Mouse (Mus musculus) heart, postnatal 0 days (tissue): Measurements from ENCODE around the gene Hrh2. TPM values are rescaled to one million over a fixed set of nuclear protein-coding genes. Genes with fewer than 3 reads are reported as not detected.

Experiments used
- ATAC-seq: fragments of 200-750 bp; cut with Nextera tagmentation; 2 replicates; pipeline ENCODE4 v1.8.0; 2017; ENCODE audit warnings: low read depth, moderate number of reproducible peaks, moderate library complexity; ENCODE audit not compliant: insufficient read depth
- DNase-seq: peaks from one replicate; pipeline ENCODE4 v3.0.0-alpha.2; 2016; ENCODE audit warnings: low spot score
- H3K27ac ChIP-seq: fragments of 300-500 bp; sonication (generic); 2 replicates; pipeline ENCODE4 v1.5.1; 2014; ENCODE audit warnings: low read depth, mild to moderate bottlenecking
- H3K27me3 ChIP-seq: fragments of 300-500 bp; sonication (generic); 2 replicates; pipeline ENCODE4 v1.6.1; 2014; ENCODE audit warnings: low read length, mixed read lengths; ENCODE audit not compliant: control insufficient read depth, insufficient read depth
- H3K36me3 ChIP-seq: fragments of 300-500 bp; sonication (generic); replicated peaks from 2 replicates; pipeline ENCODE4 v1.6.1; 2014; ENCODE audit warnings: low read length, mixed read lengths; ENCODE audit not compliant: control insufficient read depth, insufficient read depth
- H3K4me1 ChIP-seq: fragments of 300-500 bp; sonication (generic); 2 replicates; pipeline ENCODE4 v1.6.1; 2014; ENCODE audit warnings: antibody characterized with exemption; ENCODE audit not compliant: control insufficient read depth, insufficient read depth
- H3K4me2 ChIP-seq: fragments of 300-500 bp; sonication (generic); 2 replicates; pipeline ENCODE4 v1.6.1; 2014; ENCODE audit warnings: low read depth, mild to moderate bottlenecking, low read length, moderate library complexity
- H3K4me3 ChIP-seq: fragments of 300-500 bp; sonication (generic); 2 replicates; pipeline ENCODE4 v1.5.1; 2014; ENCODE audit warnings: low read depth, low read length
- H3K9ac ChIP-seq: fragments of 300-500 bp; sonication (generic); replicated peaks from 2 replicates; pipeline ENCODE4 v1.6.1; 2014; ENCODE audit warnings: low read depth, low read length, mixed read lengths
- H3K9me3 ChIP-seq: fragments of 300-500 bp; sonication (generic); replicated peaks from 2 replicates; pipeline ENCODE4 v1.6.1; 2016; ENCODE audit warnings: low read length; ENCODE audit not compliant: control insufficient read depth
- CTCF ChIP-seq: IDR thresholded peaks from 2 replicates; pipeline ENCODE4 v1.5.1; 2016; ENCODE audit warnings: antibody characterized with exemption, control low read depth, low read depth
- EP300 ChIP-seq: IDR thresholded peaks from 2 replicates; pipeline ENCODE4 v1.6.1; 2016; ENCODE audit warnings: antibody characterized with exemption, low read depth
- WGBS: fragments of 180-500 bp; shearing (Covaris S2); extraction: QIAGEN DNeasy Blood & Tissue Kit; methylation state at CpG from one replicate; pipeline ENCODE4 v1.1.7; 2014; 5-methylcytosine and 5-hydroxymethylcytosine counted together
- polyA plus RNA-seq: library from polyadenylated mRNA; unstranded; fragments of >200 nt; fragmentation: Nextera tagmentation; extraction: Ambion mirVana; gene quantifications from 2 replicates; pipeline ENCODE4 v1.2.1, GENCODE M21; 2015
- total RNA-seq: library from RNA; depleted of rRNA; stranded (reverse); fragments of >200 nt; gene quantifications from 2 replicates; pipeline ENCODE4 v1.2.3, GENCODE M21; 2014; ENCODE audit warnings: low replicate concordance

The Hrh2 gene
- total and polyA plus RNA-seq, 2 experiments from 2014 or later, result 0.07 TPM; not detected in 1

DNA sequence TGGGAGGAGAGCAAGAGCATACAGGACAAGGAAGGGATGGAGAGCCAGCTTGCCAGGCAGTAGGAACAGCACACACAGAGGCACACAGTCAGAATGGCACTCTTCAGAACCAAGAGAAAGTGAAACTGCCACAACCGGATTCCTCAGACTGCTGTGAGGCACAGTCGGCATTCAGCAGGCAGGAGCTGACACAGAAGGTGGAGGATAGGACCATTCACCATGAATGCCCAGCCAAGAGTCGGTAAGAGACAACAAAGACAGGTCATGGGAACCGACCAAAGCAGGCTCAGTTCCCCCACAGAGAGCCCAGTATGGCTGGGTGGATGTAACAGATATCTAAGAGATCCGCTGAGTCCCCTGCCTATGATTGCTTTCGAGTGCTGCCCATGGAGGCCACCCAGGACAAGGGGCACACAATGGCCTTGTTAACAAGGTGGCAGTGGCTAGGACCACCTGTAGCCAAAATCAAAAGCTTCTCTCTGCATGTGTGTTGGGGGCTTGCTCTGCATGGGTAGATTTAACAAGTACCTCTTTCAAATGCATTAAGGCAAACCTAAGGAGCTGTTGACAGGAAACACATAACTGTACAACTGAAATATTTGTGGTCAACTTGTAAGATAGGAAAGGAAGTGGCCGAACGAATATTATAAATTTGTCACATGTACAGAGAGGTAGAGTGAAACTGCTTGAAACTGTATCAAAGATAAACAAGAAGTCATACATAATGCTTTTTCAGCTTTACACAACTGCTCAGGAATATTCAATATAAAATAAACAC is 17.7 kb downstream of the Hrh2 start:
- Histone ChIP-seq H3K27ac (no peak overlapping the region), H3K4me3 (no peak overlapping the region), H3K4me1 (no peaks in the 10 kb centered on the region), H3K9me3 (no peaks in the 10 kb centered on the region), H3K27me3 (0 out of 2 replicates have a peak, but pooled peaks cover 4% of the 10 kb centered on the region), H3K36me3 (no peaks in the 10 kb centered on the region), H3K9ac (no peak overlapping the region; the same call in 1 of the 2 replicates), H3K4me2 (peak overlapping the region; percentile 39; the same call in 1 of the 2 replicates)
- DNase-seq, result no peak
- WGBS, result 43% methylated on average over 8 of the region's 8 CpGs
- no peak for ATAC-seq
- no peak for TF ChIP-seq CTCF

DNA sequence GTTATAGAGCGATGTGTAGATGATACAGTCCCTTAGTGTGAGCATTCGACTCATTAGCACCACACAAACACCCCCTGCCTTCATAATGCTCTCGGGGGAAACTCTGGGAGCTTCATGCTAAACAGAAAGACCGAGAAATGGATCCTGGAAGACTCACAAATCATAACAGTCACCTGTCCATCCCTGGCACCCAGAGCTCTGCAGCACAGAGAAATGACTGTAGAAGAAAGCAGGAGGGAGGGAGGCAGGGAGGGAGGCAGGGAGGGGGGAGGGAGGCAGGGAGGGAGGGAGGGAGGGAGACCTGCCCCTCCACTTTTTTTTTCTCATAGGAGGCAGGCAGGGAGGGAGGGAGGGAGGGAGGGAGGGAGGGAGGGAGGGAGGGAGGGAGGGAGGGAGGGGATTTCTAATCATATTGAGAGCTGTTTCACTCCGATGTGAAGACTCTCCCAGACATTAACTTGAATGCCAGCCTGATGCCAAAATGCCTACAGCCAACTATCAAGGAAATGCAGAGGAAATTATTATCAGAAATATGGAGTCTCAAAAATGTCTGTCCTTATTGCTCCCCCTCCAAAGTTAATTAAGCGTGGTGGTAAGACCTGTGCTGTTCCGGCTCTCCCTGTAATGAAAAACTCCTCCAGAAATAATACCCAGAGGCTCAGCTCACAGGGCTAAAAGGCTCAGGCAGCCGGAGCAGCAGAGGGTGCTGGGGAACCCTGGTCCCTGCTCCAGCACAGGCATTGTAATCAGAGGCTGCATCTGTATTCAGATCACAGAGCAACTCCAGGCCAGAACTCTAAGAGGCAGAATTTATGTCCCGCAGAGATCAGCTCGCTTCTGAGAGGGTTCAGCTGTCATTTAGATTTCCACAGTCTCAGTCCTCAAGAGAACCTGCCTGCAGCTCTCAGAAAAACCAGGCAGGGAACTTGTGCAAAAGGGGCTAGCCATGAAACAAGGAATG is 19.9 kb downstream of the Hrh2 start:
- no peak for TF ChIP-seq CTCF
- no peak overlapping the region for H3K9ac ChIP-seq
- H3K27ac ChIP-seq, result no peak overlapping the region
- ATAC-seq (no peak), DNase-seq (no peak)
- no peaks in the 10 kb centered on the region for H3K4me1 ChIP-seq
- H3K4me2 ChIP-seq, result no peak overlapping the region
- no peaks in the 10 kb centered on the region for H3K9me3 ChIP-seq
- H3K36me3 ChIP-seq, result no peaks in the 10 kb centered on the region
- 42% methylated on average over 10 of the region's 10 CpGs for WGBS
- 0 out of 2 replicates have a peak, but pooled peaks cover 7% of the 10 kb centered on the region for H3K27me3 ChIP-seq
- H3K4me3 ChIP-seq, result no peak overlapping the region

DNA sequence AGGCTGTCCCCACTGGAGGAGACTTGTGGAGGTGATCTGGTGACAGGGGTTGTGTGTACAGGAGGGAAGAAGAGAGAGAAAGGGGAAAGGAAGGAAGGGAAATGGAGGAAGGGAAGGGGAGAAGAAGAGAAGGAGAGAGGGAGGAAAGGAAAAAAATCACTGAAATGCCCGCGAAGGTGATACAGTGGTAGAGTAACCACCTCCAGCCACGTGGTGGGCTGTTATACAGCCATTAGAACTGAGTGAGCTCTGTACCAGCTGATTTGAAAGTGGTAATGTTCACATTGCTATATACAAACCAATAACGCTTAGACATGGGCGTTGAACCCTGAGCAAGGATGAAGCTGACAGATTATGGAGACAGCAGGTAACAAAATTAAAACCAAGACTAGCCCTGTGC is 20.6 kb downstream of the Hrh2 start:
- TF ChIP-seq EP300 (no peak), CTCF (no peak)
- Histone ChIP-seq H3K4me3 (no peak overlapping the region), H3K9me3 (no peaks in the 10 kb centered on the region), H3K27ac (no peak overlapping the region), H3K4me1 (no peaks in the 10 kb centered on the region), H3K9ac (no peak overlapping the region), H3K36me3 (no peaks in the 10 kb centered on the region), H3K27me3 (0 out of 2 replicates have a peak, but pooled peaks cover 7% of the 10 kb centered on the region), H3K4me2 (no peak overlapping the region)
- no peak for ATAC-seq
- DNase-seq, result no peak
- 59% methylated on average over 5 of the region's 5 CpGs for WGBS

- no peak for DNase-seq
- TF ChIP-seq EP300 (no peak), CTCF (no peak)
- Histone ChIP-seq H3K27ac (no peak overlapping the region), H3K27me3 (0 out of 2 replicates have a peak, but pooled peaks cover 7% of the 10 kb centered on the region), H3K4me2 (no peak overlapping the region), H3K9me3 (no peaks in the 10 kb centered on the region), H3K36me3 (no peaks in the 10 kb centered on the region), H3K4me3 (no peak overlapping the region), H3K9ac (no peak overlapping the region), H3K4me1 (no peaks in the 10 kb centered on the region)
- no peak for ATAC-seq
- WGBS, result 59% methylated on average over 5 of the region's 5 CpGs
Observed at GRCm38 (mm10) chr13:54215266-54215665, 23.3 kb downstream of the Hrh2 start.

- ATAC-seq (no peak), DNase-seq (no peak)
- Histone ChIP-seq H3K4me2 (no peak overlapping the region), H3K4me1 (no peaks in the 10 kb centered on the region), H3K27ac (no peak overlapping the region), H3K9ac (no peak overlapping the region), H3K9me3 (no peaks in the 10 kb centered on the region), H3K36me3 (no peaks in the 10 kb centered on the region), H3K4me3 (no peak overlapping the region), H3K27me3 (0 out of 2 replicates have a peak, but pooled peaks cover 7% of the 10 kb centered on the region)
- TF ChIP-seq CTCF (no peak), EP300 (no peak)
- WGBS, result 53% methylated on average over 7 of the region's 7 CpGs
Observed at GRCm38 (mm10) chr13:54215777-54216316, 23.9 kb downstream of the Hrh2 start.
